Mouse (Mus musculus): ENCODE measurements at regions not wholly inside any gene's neighbourhood (a gene's known extent, or its start where the extent isn't known, plus 50 kb on each side); places are given as distances from the start of the nearest gene placed in this dataset.

- TF ChIP-seq POLR2A (IDR thresholded peaks at IDR 0.05; ENCODE audit: extremely low read depth, insufficient read depth, low read length) (no peak), CTCF (IDR thresholded peaks at IDR 0.05; ENCODE audit: low read depth, low read length) (no peak)
Measured at GRCm38 (mm10) chr3:131056893-131057660, 53.2 kb upstream of the Lef1 start.
